Mouse (Mus musculus): ENCODE results near the gene Spaca4. TPM values are rescaled to one million over a fixed set of nuclear protein-coding genes. Genes with fewer than 3 reads are reported as not detected.

Gene Spaca4
- polyA plus RNA-seq, 1 experiment, result not detected

DNA sequence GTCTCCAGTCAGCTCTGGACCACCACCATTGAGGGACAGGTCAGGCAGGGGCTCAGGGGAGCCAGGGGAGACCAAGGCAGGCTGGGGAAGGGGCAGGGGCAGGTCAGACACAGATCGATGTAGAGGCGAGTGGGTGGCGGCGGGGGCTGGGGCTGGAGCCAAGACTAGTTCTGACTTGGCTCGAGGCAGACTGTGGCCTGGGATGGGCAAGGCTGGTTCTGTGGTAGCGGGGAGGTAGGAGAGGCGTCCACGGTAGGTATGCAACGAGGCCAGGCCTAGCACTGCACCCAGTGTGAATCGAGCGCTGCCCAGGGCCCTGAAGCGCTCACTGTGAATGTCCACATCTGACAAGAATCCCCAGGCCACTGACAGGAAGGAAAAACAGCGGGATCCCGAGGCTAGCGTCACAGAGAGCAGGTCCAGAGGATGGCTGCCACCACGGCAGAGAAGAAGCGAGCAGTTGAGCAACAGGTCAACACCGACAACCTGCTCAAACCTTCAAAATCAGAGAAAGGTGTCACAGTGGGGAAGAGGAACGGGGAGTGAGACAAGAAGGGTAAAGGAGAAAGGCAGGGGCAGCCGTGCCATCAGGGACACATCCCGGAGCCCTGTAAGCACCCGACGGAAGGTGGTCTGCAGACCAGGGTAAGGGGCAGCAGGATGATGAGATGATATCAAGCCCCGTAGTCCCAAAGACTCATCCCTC is 14.1 kb downstream of the Spaca4 start:
- Histone ChIP-seq H3K4me1 (ENCODE audit: control insufficient read depth, insufficient read depth, insufficient read length, low read length) (peaks cover 18% of the 10 kb centered on the region), H3K4me3 (ENCODE audit: insufficient read depth, low read depth, low read length) (no peak overlapping the region), H3K27ac (replicated peaks; ENCODE audit: low read depth, low read length) (no peak overlapping the region)

DNA sequence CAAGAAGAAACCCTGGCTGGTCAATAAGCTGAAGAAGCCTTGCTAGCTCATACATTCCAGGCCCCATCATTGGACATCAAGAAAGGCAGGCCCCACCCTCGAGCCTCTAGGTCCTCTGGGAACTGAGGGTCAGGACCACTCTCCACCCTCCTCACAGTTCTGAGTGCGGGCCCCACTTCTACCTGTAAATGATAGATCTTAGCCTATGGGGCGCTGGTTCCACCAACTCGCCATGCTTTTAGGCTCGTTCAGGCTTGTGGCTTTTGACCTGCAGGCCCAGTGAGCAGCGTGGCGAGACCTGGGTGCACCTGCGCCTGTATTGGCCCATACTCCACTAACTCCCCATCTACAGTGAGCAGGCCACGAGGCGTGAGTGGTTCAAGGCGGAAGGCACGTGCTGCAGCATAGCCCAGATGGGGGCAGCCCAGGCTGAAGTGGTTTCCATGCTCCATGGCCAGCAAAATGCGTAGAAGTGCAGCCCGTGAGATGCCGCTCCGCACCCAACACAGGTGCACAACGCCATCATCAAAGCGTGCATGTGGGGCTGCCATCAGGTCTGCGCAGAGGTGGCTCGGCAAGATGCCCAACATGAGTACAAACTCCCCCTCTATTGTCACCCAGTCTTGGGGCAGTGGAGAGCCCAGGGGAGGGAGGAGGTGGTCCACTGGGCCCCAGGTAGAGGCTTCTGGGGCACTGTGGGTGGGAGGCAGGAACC is 15.0 kb downstream of the Spaca4 start:
- H3K4me1 ChIP-seq (ENCODE audit: control insufficient read depth, insufficient read depth, insufficient read length, low read length), result peaks cover 13% of the 10 kb centered on the region; the same call in 1 of the 2 replicates
- no peak overlapping the region for H3K4me3 ChIP-seq (ENCODE audit: insufficient read depth, low read depth, low read length)
- H3K27ac ChIP-seq (replicated peaks; ENCODE audit: low read depth, low read length), result no peak overlapping the region

DNA sequence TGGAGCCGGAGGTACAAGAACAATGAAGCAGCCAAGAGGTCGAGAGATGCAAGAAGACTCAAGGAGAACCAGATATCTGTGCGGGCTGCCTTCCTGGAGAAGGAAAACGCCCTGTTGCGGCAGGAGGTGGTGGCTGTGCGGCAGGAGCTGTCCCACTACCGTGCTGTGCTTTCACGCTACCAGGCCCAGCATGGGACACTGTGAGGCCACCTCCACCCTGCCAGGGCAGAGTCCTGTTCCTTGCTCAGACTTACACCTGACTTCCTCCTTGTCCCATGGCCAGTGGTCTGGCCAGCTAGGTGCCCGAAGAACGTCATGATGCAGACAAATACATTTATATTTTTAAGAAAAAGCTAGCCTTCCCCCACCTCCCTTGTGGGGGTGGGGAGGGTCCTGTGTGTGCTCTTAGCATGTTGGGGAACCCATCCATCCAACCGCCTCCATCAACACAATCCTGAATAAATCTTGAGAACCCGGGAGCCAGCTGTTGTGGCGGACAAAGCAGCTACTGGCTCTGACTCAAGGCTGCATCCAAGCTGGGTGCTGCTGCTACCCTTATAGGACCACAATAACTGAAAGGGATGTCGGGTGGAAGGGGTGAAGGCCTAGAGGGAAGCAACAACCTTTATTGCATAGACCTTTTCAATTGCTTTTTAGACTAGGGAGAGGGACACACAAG is 15.8 kb downstream of the Spaca4 start:
- Histone ChIP-seq H3K4me3 (ENCODE audit: insufficient read depth, low read depth, low read length) (no peak overlapping the region), H3K4me1 (ENCODE audit: control insufficient read depth, insufficient read depth, insufficient read length, low read length) (0 out of 2 replicates have a peak, but pooled peaks cover 11% of the 10 kb centered on the region), H3K27ac (replicated peaks; ENCODE audit: low read depth, low read length) (no peak overlapping the region)

DNA sequence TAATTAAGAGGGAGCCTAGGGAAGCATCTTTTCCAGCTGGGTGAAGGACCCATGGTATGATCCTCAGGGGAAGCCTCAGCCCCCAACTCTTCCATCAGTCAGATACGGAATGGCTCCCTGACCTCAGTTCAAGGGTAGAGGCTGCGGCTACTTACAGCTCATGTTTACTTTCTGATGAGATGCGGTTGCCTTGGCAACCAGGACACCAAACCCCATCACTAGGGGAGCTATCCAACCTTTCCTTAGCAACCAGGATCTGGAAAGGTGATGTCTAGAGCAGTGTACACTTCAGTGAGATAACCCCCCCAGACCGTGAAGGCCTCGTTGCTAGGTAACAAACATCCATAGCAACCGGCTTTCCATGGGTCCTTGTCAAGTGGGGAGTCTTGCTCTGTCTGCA is 16.6 kb downstream of the Spaca4 start:
- 0 out of 2 replicates have a peak, but pooled peaks cover 9% of the 10 kb centered on the region for H3K4me1 ChIP-seq (ENCODE audit: control insufficient read depth, insufficient read depth, insufficient read length, low read length)
- no peak overlapping the region for H3K4me3 ChIP-seq (ENCODE audit: insufficient read depth, low read depth, low read length)
- peak overlapping the region; percentile 91; the same call in 1 of the 2 replicates for H3K27ac ChIP-seq (replicated peaks; ENCODE audit: low read depth, low read length)

DNA sequence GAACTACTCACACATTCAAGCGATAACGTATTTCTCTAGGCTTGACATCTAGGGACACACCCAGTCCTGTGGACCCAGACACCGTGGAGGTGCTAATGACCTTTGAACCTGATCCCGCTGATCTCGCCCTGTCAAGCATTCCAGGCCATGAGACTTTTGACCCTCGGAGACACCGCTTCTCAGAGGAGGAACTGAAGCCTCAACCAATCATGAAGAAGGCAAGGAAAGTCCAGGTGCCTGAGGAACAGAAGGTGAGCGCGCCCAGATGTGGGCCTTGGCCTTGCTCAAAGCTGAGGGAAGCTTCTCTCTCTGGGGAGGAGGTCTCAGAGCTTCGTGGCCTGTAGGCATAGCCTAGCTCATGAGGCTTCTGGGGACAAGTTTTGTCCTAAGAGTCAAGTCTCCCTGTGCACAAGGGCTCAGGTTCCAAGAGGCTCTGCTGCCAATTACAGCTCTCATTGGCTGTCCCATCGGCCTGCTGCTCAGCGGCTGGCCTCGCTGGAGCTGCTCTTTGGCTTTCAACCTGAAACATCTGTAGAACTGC is 17.3 kb downstream of the Spaca4 start:
- H3K4me1 ChIP-seq (ENCODE audit: control insufficient read depth, insufficient read depth, insufficient read length, low read length), result 0 out of 2 replicates have a peak, but pooled peaks cover 10% of the 10 kb centered on the region
- peak overlapping the region; percentile 91 for H3K27ac ChIP-seq (replicated peaks; ENCODE audit: low read depth, low read length)
- H3K4me3 ChIP-seq (ENCODE audit: insufficient read depth, low read depth, low read length), result peak overlapping the region; percentile 42

DNA sequence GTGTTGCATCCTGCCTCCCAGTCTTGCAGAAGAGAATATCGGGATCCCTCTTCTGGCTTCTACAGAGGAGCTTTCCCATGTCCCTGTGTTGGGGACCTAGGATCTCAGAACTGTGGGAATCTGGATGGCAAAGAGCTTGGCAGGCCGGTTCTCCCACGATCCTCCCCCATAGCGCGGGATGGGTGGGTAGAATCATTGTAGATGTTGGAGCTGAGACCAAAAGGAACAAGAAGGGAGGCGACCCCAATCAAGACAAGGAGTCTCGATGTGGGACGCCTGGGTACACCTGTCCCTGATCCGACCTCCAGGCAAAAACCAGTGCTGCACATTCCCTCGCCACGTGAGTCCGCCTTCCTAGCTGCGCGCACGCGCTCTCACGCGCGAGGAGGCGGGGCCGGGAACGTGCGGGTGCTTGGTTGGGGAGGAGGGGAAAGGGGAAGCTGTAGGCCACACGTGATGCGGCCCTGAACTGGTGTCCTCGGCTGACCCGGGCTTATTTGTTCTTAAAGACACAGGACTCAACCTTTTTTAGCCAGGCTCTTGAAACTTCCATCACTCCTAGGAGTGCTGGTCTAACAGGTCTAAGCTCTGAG is 18.1 kb downstream of the Spaca4 start:
- Histone ChIP-seq H3K27ac (replicated peaks; ENCODE audit: low read depth, low read length) (peak overlapping the region; percentile 97), H3K4me3 (ENCODE audit: insufficient read depth, low read depth, low read length) (peak overlapping the region; percentile 56)

DNA sequence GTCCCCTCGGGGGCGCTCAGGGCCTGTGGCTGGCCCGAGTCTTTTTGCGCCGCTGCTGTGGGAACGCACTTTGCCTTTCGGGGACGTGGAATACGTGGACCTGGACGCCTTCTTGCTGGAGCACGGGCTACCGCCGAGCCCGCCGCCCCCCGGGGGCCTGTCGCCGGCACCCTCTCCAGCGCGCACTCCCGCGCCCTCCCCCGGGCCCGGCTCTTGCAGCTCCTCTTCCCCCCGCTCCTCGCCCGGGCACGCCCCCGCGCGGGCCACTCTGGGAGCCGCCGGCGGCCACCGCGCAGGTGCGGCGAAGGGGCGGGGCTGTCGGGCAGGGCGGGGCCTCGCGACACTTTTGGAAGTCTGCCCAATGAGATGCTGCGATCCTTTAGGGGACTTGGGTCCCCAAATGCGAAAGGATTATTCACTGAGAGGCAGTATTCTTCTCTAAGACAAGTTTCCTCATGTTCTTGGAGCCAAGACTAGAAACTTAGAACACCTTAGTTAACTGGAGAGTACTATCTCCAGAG is 18.8 kb downstream of the Spaca4 start:
- peak overlapping the region; percentile 90 for H3K4me3 ChIP-seq (ENCODE audit: insufficient read depth, low read depth, low read length)
- H3K27ac ChIP-seq (replicated peaks; ENCODE audit: low read depth, low read length), result peak overlapping the region; percentile 97
- 0 out of 2 replicates have a peak, but pooled peaks cover 10% of the 10 kb centered on the region for H3K4me1 ChIP-seq (ENCODE audit: control insufficient read depth, insufficient read depth, insufficient read length, low read length)

More for the DNA sequence above, 18.1 kb downstream of the Spaca4 start:
- H3K4me1 ChIP-seq (ENCODE audit: control insufficient read depth, insufficient read depth, insufficient read length, low read length), result 0 out of 2 replicates have a peak, but pooled peaks cover 10% of the 10 kb centered on the region

DNA sequence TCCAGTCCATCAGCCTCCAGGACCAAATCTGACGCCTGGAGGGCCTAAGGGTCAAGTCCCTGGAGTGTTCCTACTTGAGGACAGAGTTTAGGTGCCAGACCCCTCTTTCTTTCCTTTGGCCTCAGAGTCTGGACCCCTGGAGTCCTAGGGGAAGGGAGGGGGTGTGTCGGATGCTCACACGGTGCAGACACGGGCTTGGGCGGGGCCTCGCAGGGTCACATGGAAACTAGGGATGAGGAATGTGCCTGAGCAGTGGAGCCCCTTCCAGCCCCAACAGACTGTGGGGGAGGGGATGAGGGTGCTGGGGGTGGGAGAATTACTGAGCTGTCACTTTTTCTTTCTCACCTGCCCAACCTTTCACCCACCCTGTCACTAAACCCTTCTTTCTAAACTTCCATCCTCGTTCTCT is 19.7 kb downstream of the Spaca4 start:
- Histone ChIP-seq H3K27ac (replicated peaks; ENCODE audit: low read depth, low read length) (peak overlapping the region; percentile 97), H3K4me1 (ENCODE audit: control insufficient read depth, insufficient read depth, insufficient read length, low read length) (0 out of 2 replicates have a peak, but pooled peaks cover 10% of the 10 kb centered on the region), H3K4me3 (ENCODE audit: insufficient read depth, low read depth, low read length) (peak overlapping the region; percentile 90)

DNA sequence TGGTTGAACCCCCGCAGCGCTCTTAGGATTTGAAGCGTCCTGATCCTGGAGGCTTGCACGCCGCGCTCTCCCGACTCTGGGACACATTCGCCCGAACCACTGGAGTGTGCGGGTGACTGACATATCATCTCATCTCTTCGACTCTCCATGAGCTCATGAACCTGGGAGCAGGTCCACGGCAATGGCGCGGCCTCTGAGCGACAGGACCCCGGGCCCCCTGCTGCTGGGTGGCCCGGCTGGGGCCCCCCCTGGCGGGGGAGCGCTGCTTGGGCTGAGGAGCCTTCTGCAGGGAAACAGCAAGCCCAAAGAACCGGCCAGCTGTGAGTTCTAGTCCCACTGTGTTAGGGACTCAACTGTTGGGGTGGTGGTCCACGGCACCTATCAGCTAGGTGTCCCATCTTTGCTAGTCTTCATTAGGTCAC is 20.2 kb downstream of the Spaca4 start:
- H3K4me3 ChIP-seq (ENCODE audit: insufficient read depth, low read depth, low read length), result peak overlapping the region; percentile 90
- H3K4me1 ChIP-seq (ENCODE audit: control insufficient read depth, insufficient read depth, insufficient read length, low read length), result 0 out of 2 replicates have a peak, but pooled peaks cover 10% of the 10 kb centered on the region
- peak overlapping the region; percentile 87 for H3K27ac ChIP-seq (replicated peaks; ENCODE audit: low read depth, low read length)

DNA sequence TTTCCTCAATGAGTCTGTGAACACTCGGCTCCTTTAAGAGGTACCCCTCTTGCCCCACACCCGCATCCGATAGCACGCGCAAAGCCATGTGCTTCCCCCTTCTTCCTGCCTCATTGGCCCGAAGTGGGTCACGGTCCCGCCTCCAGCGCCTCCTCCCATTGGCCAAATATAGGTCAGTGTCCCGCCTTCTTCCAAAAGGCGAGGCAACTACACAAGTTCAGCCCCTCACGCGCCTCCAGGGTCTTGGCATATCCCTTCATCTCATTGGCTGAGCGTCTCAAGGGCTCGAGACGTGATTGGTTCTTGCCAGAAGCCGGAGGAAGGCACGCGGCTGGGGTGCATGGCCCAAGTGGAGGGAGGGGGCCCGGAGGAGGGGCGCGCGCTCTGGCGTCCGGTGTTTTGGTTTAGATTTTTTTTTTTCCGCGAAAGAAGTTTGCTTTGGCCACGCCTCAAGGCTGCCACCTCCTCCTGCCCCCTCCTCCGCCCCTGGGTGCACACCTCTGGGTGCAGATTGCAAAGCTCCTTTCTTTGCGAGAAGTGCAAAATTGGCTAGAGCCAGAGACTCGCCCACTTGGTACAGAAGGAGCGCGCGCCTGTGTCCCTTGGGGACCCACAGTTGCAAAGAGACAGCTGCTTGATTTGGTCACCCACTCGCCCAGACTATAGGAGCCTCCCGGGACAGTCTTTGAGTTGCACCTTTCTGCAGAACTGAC is 20.7 kb downstream of the Spaca4 start, which contains the start of gene Dbp:
Gene Dbp (plus strand): TSS at position 359 of the 713 bp plus-strand sequence.
- H3K4me3 ChIP-seq (ENCODE audit: insufficient read depth, low read depth, low read length), result peak within 1 kb of the TSS; percentile 90
- peak within 1 kb of the TSS; percentile 87 for H3K27ac ChIP-seq (replicated peaks; ENCODE audit: low read depth, low read length)
- H3K4me1 ChIP-seq (ENCODE audit: control insufficient read depth, insufficient read depth, insufficient read length, low read length), result 0 out of 2 replicates have a peak, but pooled peaks cover 10% of the 10 kb centered on the region

DNA sequence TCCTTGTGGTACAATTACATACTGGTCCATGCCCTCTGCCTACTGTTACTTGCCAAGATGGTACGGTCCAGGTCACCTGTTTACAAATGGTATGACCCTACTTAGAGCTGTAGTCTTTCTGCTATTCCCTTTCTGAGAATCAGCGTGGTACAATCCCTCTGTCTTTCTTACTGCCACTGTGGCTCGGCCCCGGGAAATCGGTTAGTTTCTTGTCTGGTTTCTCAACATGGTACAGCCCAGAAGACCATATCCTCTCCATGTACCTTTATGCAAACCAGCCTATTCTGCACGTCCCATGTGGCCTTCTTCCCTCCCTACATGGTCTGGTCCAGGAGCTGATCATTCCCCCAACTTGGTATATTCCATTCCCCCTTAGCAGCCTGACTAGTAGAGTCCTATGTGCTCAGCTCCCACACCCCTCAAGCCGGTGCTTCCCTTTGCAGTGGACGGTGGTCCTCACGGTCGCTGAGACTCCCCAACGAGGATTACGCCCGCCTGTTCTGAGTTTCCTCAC is 21.5 kb downstream of the Spaca4 start:
- Histone ChIP-seq H3K27ac (replicated peaks; ENCODE audit: low read depth, low read length) (peak overlapping the region; percentile 84), H3K4me1 (ENCODE audit: control insufficient read depth, insufficient read depth, insufficient read length, low read length) (0 out of 2 replicates have a peak, but pooled peaks cover 10% of the 10 kb centered on the region), H3K4me3 (ENCODE audit: insufficient read depth, low read depth, low read length) (peak overlapping the region; percentile 57)

DNA sequence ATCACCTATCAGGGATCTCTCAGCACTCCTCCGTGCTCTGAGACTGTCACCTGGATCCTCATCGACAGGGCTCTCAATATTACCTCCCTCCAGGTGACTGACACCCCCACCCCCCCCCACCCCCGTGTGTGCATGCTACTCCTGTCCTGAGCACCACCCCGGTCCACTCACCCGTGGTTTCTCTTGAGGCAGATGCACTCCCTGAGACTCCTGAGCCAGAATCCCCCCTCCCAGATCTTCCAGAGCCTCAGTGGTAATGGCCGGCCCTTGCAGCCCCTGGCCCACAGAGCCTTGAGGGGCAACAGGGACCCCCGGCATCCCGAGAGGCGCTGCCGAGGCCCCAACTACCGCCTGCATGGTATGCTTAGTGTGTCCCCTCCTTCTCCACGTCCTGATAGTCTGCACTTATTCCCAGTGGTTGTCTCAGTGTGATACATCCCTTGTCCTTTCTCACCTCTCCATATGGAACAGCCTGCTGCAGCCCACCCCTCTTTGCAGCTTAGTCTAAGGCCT is 22.0 kb downstream of the Spaca4 start:
- Histone ChIP-seq H3K4me3 (ENCODE audit: insufficient read depth, low read depth, low read length) (peak overlapping the region; percentile 57; the same call in 1 of the 2 replicates), H3K4me1 (ENCODE audit: control insufficient read depth, insufficient read depth, insufficient read length, low read length) (0 out of 2 replicates have a peak, but pooled peaks cover 8% of the 10 kb centered on the region), H3K27ac (replicated peaks; ENCODE audit: low read depth, low read length) (peak overlapping the region; percentile 84)

DNA sequence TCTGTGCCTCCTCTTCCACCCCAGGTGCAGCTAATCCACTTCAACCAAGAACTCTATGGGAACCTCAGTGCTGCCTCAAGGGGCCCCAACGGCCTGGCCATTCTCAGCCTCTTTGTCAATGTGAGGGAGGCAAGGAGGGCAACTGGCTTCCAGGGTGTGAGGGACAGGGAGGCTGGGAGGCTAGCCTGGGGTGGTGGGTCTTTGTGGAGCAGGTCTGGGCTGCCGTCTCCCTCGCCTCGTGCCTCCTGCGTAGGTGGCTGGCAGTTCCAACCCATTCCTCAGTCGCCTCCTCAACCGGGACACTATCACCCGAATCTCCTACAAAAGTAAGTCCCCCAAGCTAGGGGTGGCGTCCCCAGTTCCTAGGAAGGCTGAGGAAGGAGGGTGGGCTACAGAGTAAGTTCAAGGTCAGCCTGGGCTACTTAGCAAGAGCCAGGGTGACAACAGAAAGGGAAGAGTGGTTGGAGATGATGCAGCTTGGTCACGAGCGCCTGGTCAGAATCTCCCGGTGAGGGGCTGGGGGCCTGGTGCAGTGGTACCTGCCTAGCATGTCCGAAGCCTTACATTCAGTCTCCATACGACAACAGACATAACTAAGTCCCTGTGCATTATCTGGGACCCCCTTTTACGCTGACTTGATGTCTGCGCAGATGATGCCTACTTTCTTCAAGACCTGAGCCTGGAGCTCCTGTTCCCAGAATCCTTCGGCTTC is 22.6 kb downstream of the Spaca4 start:
- Histone ChIP-seq H3K4me3 (ENCODE audit: insufficient read depth, low read depth, low read length) (no peak overlapping the region), H3K27ac (replicated peaks; ENCODE audit: low read depth, low read length) (no peak overlapping the region), H3K4me1 (ENCODE audit: control insufficient read depth, insufficient read depth, insufficient read length, low read length) (0 out of 2 replicates have a peak, but pooled peaks cover 2% of the 10 kb centered on the region)
